Mouse (Mus musculus): ENCODE data around the gene Myo15. TPM values are rescaled to one million over a fixed set of nuclear protein-coding genes. Genes with fewer than 3 reads are reported as not detected.

The Myo15 gene
- polyA plus RNA-seq, 1 experiment from 2014 or later: 0.08 TPM

DNA sequence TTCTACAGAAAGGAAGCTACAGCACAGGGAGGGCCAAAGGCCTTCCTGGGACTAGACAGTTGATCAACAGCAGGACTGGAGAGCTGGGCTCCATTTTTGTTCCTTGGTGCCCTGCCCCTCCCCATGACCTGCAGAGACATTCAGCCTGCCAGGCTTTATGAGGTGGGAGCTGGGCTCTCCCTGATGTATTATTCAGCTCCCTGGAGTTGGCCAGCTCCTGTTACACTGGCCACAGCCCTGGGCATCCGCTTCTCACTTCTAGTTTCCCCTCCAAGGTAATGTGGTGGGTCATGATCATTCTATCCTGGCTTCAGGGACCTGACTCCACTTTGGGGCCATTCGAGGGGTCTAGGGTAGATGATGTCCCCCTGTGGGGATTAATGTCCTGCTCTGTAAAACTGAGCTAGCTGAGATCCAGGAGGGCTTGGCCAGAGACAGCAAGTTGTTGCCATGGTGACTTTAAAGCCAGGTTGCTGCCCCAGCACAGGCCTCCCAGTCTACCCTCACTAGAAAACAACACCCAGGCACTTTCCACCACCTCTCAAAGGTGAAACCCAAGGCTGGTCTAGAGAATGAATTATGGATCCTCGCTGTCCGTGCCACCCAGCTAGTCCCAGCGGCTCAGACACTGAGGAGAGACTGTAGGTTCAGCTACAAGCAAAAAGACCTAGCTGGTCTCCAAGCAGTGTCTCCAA is 6.7 kb downstream of the Myo15 start:
- no peak overlapping the region for H3K4me3 ChIP-seq (ENCODE audit: low read depth, low read length)
- ATAC-seq (no peak), DNase-seq (ENCODE audit: low spot score) (no peak)
- H3K4me2 ChIP-seq (ENCODE audit: low read length): no peak overlapping the region
- no peaks in the 10 kb centered on the region for H3K4me1 ChIP-seq (ENCODE audit: control insufficient read depth, insufficient read depth, low read length)
- no peak overlapping the region for H3K9ac ChIP-seq (ENCODE audit: low read length)
- H3K9me3 ChIP-seq (replicated peaks; ENCODE audit: control insufficient read depth, low read length): no peaks in the 10 kb centered on the region
- 78% methylated on average over 5 of the region's 5 CpGs for WGBS
- no peak overlapping the region for H3K27ac ChIP-seq (ENCODE audit: low read depth, low read length)
- no peaks in the 10 kb centered on the region for H3K36me3 ChIP-seq (ENCODE audit: control insufficient read depth, insufficient read depth, low read length)
- no peaks in the 10 kb centered on the region for H3K27me3 ChIP-seq (replicated peaks; ENCODE audit: control insufficient read depth, insufficient read depth, low read length)

DNA sequence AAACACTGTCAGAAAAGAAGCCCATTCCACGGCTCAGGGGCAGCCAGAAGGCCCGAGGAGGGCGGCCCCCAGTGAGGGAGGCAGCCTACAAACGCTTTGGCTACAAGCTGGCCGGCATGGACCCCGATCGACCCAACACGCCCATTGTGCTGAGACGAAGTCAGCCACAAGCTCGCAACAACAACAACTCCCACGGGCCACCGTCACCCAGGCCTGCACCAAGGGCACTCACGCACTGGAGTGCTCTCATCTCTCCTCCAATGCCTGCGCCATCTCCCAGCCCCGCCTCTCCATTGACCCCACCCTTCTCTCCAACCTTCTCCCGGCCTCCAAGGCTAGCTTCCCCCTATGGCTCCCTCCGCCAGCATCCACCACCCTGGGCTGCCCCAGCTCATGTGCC is 9.0 kb downstream of the Myo15 start:
- no peak for ATAC-seq
- Histone ChIP-seq H3K9ac (ENCODE audit: low read length) (no peak overlapping the region), H3K27ac (ENCODE audit: low read depth, low read length) (no peak overlapping the region), H3K27me3 (replicated peaks; ENCODE audit: control insufficient read depth, insufficient read depth, low read length) (no peaks in the 10 kb centered on the region), H3K4me1 (ENCODE audit: control insufficient read depth, insufficient read depth, low read length) (no peaks in the 10 kb centered on the region), H3K36me3 (ENCODE audit: control insufficient read depth, insufficient read depth, low read length) (no peaks in the 10 kb centered on the region), H3K4me3 (ENCODE audit: low read depth, low read length) (no peak overlapping the region), H3K9me3 (replicated peaks; ENCODE audit: control insufficient read depth, low read length) (no peaks in the 10 kb centered on the region), H3K4me2 (ENCODE audit: low read length) (no peak overlapping the region)
- 47% methylated on average over 17 of the region's 17 CpGs for WGBS
- no peak for DNase-seq (ENCODE audit: low spot score)

DNA sequence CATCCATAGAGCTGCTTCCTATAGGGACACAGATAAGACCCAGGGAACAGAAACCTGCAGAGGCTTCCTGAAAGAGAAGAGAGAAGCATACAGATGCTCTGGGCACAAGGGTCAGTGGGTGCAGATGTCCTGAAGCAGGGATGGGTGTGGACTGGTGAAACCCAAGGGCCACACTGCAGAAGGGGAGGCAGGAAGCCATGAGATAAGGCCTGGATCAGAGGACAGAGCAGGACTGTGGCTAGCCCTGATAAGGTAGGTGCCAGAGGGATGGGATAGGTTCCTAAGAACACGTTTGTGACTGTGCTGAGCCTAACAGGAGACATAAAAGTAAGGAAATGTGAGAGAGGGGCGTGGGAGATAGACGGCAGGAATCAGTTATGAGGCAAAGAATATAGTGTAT is 17.1 kb downstream of the Myo15 start:
- H3K9ac ChIP-seq (ENCODE audit: low read length): no peak overlapping the region
- no peak overlapping the region for H3K27ac ChIP-seq (ENCODE audit: low read depth, low read length)
- 67% methylated on average over 3 of the region's 3 CpGs for WGBS
- no peak overlapping the region for H3K4me3 ChIP-seq (ENCODE audit: low read depth, low read length)
- no peak for ATAC-seq
- DNase-seq (ENCODE audit: low spot score): no peak
- no peaks in the 10 kb centered on the region for H3K4me1 ChIP-seq (ENCODE audit: control insufficient read depth, insufficient read depth, low read length)
- H3K4me2 ChIP-seq (ENCODE audit: low read length): no peak overlapping the region
- H3K9me3 ChIP-seq (replicated peaks; ENCODE audit: control insufficient read depth, low read length): no peaks in the 10 kb centered on the region
- no peaks in the 10 kb centered on the region for H3K27me3 ChIP-seq (replicated peaks; ENCODE audit: control insufficient read depth, insufficient read depth, low read length)
- H3K36me3 ChIP-seq (ENCODE audit: control insufficient read depth, insufficient read depth, low read length): no peaks in the 10 kb centered on the region

DNA sequence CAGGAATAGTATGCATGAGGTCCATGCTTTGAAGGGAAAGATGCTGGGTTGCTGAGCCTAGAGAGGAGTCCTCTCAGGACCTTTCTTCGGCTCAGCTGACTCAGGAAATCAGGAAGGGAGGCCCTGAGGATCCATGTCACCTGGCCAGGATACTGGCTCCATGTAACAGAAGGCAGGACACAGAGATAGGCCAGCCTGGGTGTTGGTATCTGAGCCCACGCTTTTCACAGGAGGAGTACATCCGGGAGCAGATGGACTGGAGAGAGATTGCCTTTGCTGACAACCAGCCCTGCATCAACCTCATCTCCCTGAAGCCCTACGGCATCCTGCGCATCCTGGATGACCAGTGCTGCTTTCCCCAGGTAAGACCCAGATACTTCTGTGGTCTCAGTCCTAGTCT is 23.6 kb downstream of the Myo15 start:
- H3K36me3 ChIP-seq (ENCODE audit: control insufficient read depth, insufficient read depth, low read length): no peaks in the 10 kb centered on the region
- no peak overlapping the region for H3K9ac ChIP-seq (ENCODE audit: low read length)
- no peaks in the 10 kb centered on the region for H3K4me1 ChIP-seq (ENCODE audit: control insufficient read depth, insufficient read depth, low read length)
- 85% methylated on average over 5 of the region's 5 CpGs for WGBS
- no peak for DNase-seq (ENCODE audit: low spot score)
- H3K4me3 ChIP-seq (ENCODE audit: low read depth, low read length): no peak overlapping the region
- H3K27me3 ChIP-seq (replicated peaks; ENCODE audit: control insufficient read depth, insufficient read depth, low read length): no peaks in the 10 kb centered on the region
- H3K4me2 ChIP-seq (ENCODE audit: low read length): no peak overlapping the region
- no peak for ATAC-seq
- no peak overlapping the region for H3K27ac ChIP-seq (ENCODE audit: low read depth, low read length)
- H3K9me3 ChIP-seq (replicated peaks; ENCODE audit: control insufficient read depth, low read length): no peaks in the 10 kb centered on the region

DNA sequence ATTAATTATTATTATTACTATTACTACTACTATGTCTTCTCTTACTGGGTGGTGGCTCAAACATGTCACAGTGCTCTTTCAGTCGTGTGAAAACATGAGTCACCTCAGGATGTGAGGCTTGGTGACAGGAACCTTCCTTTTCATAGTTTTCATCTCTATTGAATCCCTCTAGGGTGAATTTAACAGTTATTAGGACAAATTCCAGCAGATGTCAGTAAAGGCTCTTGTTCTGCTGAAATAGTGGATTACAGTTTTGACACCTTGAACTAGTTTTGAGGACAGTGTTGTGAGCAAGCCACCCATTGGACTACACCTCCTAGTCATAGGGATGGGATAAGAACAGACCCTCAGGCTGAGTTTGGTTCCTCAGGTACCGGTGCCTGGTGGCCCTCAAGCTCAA is 26.6 kb downstream of the Myo15 start:
- H3K27ac ChIP-seq (ENCODE audit: low read depth, low read length): no peak overlapping the region
- no peaks in the 10 kb centered on the region for H3K27me3 ChIP-seq (replicated peaks; ENCODE audit: control insufficient read depth, insufficient read depth, low read length)
- H3K36me3 ChIP-seq (ENCODE audit: control insufficient read depth, insufficient read depth, low read length): no peaks in the 10 kb centered on the region
- no peaks in the 10 kb centered on the region for H3K9me3 ChIP-seq (replicated peaks; ENCODE audit: control insufficient read depth, low read length)
- H3K4me1 ChIP-seq (ENCODE audit: control insufficient read depth, insufficient read depth, low read length): no peaks in the 10 kb centered on the region
- ATAC-seq (no peak), DNase-seq (ENCODE audit: low spot score) (no peak)
- WGBS: 69% methylated on average over 2 of the region's 2 CpGs
- no peak overlapping the region for H3K9ac ChIP-seq (ENCODE audit: low read length)
- no peak overlapping the region for H3K4me2 ChIP-seq (ENCODE audit: low read length)
- H3K4me3 ChIP-seq (ENCODE audit: low read depth, low read length): no peak overlapping the region

DNA sequence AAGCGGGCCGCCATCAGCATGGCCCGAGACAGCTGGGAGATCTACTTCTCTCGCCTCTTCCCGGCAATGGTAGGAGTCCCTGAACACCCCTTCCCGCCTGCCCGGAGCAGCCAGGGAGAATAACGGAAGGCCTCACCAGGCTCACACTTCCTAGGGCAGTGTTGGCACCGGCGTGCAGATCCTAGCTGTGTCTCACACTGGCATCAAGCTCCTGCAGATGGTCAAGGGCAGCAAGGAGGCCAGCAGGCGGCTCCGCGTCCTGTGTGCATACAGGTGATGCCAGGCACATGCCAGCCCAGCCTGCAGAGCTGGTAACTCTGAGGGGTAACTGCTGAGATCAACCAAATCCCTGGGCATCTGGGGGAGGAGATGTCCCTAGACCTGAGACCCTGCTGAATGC is 38.1 kb downstream of the Myo15 start:
- Histone ChIP-seq H3K36me3 (ENCODE audit: control insufficient read depth, insufficient read depth, low read length) (no peaks in the 10 kb centered on the region), H3K27ac (ENCODE audit: low read depth, low read length) (no peak overlapping the region), H3K27me3 (replicated peaks; ENCODE audit: control insufficient read depth, insufficient read depth, low read length) (peaks cover 5% of the 10 kb centered on the region; the same call in 1 of the 2 replicates), H3K4me3 (ENCODE audit: low read depth, low read length) (no peak overlapping the region), H3K9me3 (replicated peaks; ENCODE audit: control insufficient read depth, low read length) (no peaks in the 10 kb centered on the region), H3K9ac (ENCODE audit: low read length) (no peak overlapping the region), H3K4me2 (ENCODE audit: low read length) (no peak overlapping the region), H3K4me1 (ENCODE audit: control insufficient read depth, insufficient read depth, low read length) (peaks cover 6% of the 10 kb centered on the region)
- 86% methylated on average over 13 of the region's 13 CpGs for WGBS
- ATAC-seq (no peak), DNase-seq (ENCODE audit: low spot score) (no peak)

DNA sequence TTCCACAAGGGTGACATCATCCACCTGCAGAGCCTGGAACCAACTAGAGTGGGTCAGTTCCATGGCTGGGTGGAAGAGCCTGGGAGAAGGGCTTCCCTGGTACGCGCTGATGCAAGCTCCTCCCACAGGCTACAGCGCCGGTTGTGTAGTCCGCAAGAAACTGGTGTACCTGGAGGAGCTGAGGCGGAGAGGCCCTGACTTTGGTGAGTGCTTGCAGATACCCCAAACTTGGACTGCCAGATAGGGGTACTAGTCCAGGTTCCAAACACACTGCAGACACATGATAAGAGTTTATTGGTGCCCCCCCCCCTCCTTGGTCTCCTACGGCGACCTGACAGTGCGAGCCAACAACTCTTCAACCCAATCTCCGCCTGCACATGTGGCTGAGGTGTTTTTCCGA is 39.8 kb downstream of the Myo15 start:
- no peak overlapping the region for H3K9ac ChIP-seq (ENCODE audit: low read length)
- DNase-seq (ENCODE audit: low spot score): no peak
- peak overlapping the region; percentile 61 for H3K4me2 ChIP-seq (ENCODE audit: low read length)

DNA sequence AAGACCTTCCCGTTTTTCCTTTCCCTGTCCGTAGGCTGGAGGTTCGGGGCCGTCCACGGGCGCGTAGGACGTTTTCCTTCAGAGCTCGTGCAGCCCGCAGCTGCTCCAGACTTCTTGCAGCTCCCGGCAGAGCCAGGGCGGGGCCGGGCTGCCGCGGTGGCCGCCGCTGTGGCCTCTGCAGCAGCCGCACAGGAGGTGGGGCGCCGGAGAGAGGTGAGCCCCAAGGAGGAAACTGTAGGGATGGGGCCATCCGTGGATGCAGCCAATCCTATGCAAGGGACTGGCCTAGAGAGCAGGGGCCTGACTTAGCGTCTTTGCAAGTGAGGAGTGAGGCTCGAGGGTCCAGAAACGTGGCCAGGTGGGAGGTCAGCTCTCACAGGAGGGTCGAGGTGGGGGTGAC is 40.4 kb downstream of the Myo15 start:
- H3K36me3 ChIP-seq (ENCODE audit: control insufficient read depth, insufficient read depth, low read length): no peaks in the 10 kb centered on the region
- WGBS: under 1% methylated on average over 25 of the region's 25 CpGs
- peaks cover 6% of the 10 kb centered on the region for H3K4me1 ChIP-seq (ENCODE audit: control insufficient read depth, insufficient read depth, low read length)
- H3K27ac ChIP-seq (ENCODE audit: low read depth, low read length): no peak overlapping the region
- H3K9me3 ChIP-seq (replicated peaks; ENCODE audit: control insufficient read depth, low read length): no peaks in the 10 kb centered on the region
- ATAC-seq (no peak), DNase-seq (ENCODE audit: low spot score) (peak; percentile 9)
- H3K4me3 ChIP-seq (ENCODE audit: low read depth, low read length): peak overlapping the region; percentile 29
- peaks cover 5% of the 10 kb centered on the region; the same call in 1 of the 2 replicates for H3K27me3 ChIP-seq (replicated peaks; ENCODE audit: control insufficient read depth, insufficient read depth, low read length)
- H3K4me2 ChIP-seq (ENCODE audit: low read length): peak overlapping the region; percentile 61
- H3K9ac ChIP-seq (ENCODE audit: low read length): peak overlapping the region; percentile 50

More for the DNA sequence above, 39.8 kb downstream of the Myo15 start:
- H3K4me1 ChIP-seq (ENCODE audit: control insufficient read depth, insufficient read depth, low read length): peaks cover 6% of the 10 kb centered on the region
- peaks cover 5% of the 10 kb centered on the region; the same call in 1 of the 2 replicates for H3K27me3 ChIP-seq (replicated peaks; ENCODE audit: control insufficient read depth, insufficient read depth, low read length)
- H3K36me3 ChIP-seq (ENCODE audit: control insufficient read depth, insufficient read depth, low read length): no peaks in the 10 kb centered on the region
- 9% methylated on average over 11 of the region's 11 CpGs for WGBS
- no peaks in the 10 kb centered on the region for H3K9me3 ChIP-seq (replicated peaks; ENCODE audit: control insufficient read depth, low read length)
- peak overlapping the region; percentile 29 for H3K4me3 ChIP-seq (ENCODE audit: low read depth, low read length)
- no peak for ATAC-seq
- no peak overlapping the region for H3K27ac ChIP-seq (ENCODE audit: low read depth, low read length)

DNA sequence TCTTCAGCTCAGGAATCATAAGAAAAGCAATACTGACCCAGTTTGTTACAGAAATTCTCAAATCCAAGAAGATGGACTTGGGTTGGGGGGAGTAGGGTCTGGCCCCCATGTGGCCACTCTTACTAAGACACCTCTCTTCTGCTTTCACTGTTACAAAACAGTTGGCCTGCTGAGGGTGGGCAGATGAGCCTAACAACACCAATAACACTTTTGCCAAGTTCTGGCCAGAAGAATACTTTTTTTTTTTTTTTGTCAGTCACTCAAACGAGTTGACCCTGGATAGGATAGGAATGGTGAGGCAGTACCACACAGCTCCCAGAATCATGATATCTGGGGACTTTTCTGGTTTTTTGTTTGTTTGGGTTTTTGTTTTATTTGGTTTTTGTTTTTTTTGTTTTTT is 42.8 kb downstream of the Myo15 start:
- DNase-seq (ENCODE audit: low spot score) (no peak), ATAC-seq (no peak)
- Histone ChIP-seq H3K4me1 (ENCODE audit: control insufficient read depth, insufficient read depth, low read length) (peaks cover 6% of the 10 kb centered on the region), H3K4me3 (ENCODE audit: low read depth, low read length) (no peak overlapping the region), H3K9me3 (replicated peaks; ENCODE audit: control insufficient read depth, low read length) (no peaks in the 10 kb centered on the region), H3K27me3 (replicated peaks; ENCODE audit: control insufficient read depth, insufficient read depth, low read length) (peaks cover 5% of the 10 kb centered on the region; the same call in 1 of the 2 replicates), H3K36me3 (ENCODE audit: control insufficient read depth, insufficient read depth, low read length) (no peaks in the 10 kb centered on the region), H3K9ac (ENCODE audit: low read length) (no peak overlapping the region), H3K27ac (ENCODE audit: low read depth, low read length) (no peak overlapping the region), H3K4me2 (ENCODE audit: low read length) (no peak overlapping the region)
- 72% methylated on average over 1 of the region's 1 CpGs for WGBS
